Mouse (Mus musculus) cerebellum, postnatal 25 days (tissue): ENCODE results near the gene Neurod4.
A peak's percentile ranks its signal among the peaks of the same experiment; 100 is the strongest.
"Not testable (repeated sequence)": the region's sequence is repeated elsewhere in the genome, so short reads cannot be mapped to it uniquely, and the experiment has no call there.

ENCODE experiments used
- DNase-seq, 2 experiments: peaks; one replicate each; pipeline ENCODE4 v3.0.0; 2021; ENCODE audit warnings: mixed read lengths in 2 of 2

The Neurod4 gene

DNA sequence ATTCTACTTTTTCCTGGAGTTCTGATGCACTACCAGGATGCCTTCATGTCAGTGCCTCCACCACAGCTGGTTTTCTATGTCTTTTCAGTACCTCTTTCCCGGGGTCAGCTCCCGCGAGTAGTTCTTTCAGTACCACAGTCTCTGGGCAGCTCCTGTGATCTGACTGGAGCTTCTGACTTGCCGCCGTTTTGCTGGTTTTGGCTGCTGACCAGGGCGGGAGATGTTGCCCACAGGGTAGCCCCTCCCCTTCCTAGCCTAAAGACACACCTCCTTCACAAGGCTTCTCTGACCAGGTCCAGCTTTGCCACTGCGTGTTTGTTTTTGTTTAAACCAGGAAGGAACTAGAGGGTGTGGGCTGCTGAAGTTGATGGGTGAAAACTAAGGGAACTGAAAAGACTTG lies at the start of gene Neurod4:
Gene Neurod4, minus strand, starts transcription at position 175 of the 400 bp plus-strand sequence.
- peak; percentile 14 to 29 for DNase-seq

DNA sequence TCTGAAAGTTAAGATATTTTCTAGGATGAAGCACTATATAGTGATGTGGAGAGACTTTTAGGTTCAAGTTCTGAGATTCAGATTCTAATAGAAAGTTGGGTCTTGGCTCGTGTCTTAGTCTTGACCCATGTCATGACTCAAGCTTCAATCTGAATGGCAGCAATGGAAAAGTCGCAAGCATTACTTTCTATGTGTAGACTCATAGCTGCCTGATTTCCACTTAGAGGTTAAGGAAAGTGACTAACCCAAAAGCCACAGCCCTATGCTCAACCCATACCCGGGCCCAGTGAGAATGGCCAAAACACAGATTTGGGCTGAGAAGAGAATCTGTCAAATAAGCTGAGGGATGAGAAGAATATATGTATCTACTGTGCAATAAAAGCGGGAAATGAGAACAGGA lies 44.2 kb upstream of the Neurod4 start:
- no peak for DNase-seq

DNA sequence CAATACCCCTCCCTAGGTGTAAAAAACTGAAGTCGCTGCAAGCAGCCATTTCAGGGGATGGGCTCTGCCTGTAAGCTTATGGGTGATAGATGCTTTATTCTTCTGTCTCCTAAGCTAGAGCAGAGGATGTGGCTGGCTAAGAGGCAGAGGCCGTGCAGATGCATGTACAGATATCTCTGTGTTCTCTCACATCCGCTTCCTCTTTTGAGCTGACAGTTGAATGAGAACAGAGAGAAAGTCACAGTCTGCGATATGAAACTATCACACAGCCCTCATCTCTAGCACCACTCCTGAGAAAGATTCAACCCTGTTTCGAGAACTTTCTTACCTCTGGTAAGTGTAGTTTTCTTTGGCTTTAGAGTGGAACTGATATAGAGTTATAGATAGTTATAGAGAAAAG lies 42.6 kb upstream of the Neurod4 start, which contains the start of gene Tespa1:
Gene Tespa1, plus strand, starts transcription at position 234 of the 400 bp plus-strand sequence.
- no peak for DNase-seq

DNA sequence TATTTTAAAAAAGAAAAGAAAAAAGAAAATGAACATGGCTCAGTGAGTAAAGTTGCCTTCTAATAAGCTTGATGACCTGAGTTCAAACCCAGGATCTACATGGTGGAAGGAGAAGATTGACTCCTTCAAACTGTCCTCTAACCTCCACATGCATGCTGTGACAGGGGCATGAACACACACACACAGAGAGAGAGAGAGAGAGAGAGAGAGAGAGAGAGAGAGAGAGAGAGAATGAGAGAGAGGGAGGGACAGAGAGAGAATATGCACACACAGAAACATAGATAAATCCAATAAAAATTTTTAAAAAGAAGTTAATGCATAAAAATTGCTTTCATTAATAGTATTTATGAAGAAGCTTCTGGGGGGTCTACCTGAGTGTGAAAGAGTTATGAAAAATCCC lies 42.0 kb upstream of the Neurod4 start:
- DNase-seq = no peak

DNA sequence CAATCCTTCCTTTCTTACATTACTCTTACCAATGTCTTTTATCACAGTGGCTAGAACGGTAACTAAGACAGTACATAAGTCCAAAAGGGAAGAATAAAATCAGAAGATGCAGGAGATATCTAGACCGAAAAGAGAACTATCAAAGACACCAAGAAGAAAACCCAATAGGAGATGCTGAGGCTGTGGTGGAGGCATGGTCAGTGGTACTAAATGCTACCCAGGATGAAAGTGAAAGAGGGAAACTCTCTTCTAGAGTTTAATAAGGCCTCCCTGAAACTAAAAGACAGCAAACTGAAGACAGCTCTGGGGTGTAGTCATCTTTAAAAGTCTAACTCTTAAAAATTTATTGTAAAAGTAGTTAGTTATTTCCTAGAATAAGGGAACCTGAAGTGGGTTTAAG lies 40.7 kb upstream of the Neurod4 start:
- DNase-seq = no peak

DNA sequence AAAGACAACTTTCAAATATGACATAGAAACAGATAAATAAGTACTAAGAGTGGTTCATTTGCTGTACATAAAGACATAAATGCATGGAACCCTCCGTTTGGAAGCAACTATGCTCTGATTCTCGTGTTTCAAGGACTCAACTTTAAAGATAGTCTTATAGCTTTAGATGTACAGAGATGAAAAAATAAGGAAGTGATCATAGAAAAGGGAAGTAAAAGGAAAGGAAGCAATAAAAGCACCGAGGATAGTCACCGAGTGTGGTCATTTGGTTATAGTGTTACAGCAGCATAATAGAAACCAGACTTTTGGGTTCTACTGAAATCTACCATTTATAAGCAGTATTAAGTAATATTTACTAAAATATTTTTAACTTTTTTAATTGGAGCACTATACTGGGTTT lies 38.7 kb upstream of the Neurod4 start:
- no peak for DNase-seq

DNA sequence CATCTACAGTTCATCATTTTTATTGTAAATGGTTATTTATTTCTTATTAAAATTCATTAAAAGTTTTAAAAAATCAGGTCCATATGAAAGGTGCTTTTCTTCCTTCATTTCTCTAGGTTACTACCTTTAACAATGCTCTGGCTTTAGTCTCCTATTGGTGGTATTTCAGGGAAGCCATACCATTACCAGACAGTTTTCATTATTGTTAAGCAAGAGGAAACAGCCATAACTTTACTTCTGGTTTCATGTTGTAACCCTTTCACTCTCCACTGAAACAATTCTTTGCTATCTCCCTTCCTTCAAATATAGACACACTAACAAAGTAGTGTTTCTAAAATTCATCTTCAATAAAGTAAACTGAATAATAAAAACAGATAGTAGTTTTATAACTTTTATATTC lies 35.8 kb upstream of the Neurod4 start:
- DNase-seq = no peak

DNA sequence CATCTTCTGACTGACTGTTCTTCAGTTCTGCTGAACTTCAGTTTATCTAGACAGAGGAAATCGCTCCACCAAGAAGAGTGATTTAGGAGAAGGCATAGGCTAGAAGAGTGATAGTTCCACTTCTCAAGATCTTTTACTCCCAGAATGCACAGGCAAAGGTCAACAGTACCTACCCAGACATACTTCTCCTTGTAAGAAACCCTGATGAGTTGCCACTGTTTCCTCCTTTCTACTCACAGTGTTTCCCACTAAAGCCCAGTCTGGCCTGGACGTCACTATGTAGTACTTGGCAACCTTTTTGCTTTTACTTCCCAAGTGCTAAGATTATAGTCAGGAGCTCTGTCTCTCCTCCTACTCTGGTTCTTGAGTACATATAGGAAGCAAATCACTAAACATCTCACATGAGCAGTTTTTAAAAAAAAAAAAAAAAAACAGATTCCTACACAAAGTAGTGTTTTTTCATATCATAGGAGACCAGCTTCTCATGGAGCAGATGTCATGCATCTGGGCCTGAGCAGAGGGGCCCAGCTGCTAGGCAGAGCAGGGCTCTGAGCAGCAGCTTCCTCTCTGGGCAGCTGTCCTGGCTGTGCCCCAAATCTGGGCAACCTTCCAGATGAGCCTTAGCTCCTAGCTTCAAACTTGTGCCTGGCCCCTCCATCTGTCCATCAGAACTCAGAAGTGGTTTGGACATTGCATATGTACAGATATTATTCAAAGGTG lies 34.2 kb upstream of the Neurod4 start:
- peak in 1 of 2 experiments; percentile 11 for DNase-seq

DNA sequence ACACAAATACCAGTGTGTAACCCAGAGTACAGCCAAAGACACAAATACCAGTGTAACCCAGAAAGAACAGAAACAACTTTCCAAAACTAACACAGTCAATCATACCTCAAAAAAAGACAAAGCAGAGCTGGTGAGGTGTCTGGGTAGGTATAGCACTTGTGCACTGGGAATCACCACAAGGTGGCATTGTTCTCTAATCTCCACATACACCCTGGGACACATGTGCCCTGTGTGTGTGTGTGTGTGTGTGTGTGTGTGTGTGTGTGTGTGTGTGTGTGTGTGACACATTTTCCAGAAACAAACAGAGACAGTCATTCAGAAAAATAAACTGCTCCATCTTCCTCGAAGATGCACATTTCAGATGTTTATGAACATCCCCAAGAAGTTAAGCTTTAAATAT lies 33.5 kb upstream of the Neurod4 start:
- DNase-seq = no peak

DNA sequence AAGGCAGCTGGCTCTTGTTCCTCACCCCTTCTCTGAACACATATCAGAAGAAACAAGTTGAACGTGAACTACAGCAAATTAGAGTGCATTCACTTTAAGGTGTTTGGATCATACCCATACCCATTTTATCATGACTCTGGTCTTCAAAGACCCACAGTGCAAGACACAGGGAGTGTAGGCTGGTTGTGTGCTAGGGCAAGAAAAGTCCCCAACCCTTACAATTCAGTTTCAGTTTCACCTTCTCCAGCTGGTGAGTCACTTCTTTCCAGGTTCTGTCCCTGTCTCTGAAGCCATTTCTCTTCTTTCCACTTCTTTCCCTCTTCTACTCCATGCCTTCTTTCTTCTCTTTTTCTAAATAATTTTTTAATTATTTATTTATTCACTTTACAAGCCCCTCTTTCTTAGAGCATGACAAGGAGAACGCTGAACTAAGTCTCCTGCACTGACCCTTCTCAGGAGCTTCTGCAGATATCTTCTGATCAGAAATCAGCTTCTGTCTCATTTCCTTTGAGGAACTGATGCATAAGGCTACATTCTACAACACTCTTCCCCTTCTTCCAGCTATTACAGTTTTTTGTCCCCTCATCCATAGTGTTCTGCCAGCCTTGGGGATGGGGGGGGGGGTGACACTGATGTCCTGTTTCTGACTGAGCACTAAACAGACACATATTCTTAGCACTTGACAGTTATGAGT lies 31.6 kb upstream of the Neurod4 start:
- no peak for DNase-seq

DNA sequence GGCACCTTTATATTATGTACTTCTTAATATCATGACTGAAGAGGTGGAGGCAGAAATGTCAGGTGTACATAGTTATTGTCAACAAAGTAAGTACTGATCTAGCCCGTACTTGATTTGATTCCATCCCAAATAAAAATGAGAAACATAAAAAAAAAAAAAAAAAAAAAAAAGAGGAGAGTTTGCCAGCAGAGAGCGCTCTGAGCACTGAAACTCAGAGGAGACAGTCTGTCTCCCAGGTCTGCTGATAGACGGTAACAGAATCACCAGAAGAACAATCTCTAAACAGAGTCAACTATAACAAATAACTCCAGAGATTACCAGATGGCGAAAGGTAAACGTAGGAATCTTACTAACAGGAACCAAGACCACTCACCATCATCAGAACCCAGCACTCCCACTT lies 24.1 kb upstream of the Neurod4 start:
- not testable (repeated sequence) for DNase-seq

DNA sequence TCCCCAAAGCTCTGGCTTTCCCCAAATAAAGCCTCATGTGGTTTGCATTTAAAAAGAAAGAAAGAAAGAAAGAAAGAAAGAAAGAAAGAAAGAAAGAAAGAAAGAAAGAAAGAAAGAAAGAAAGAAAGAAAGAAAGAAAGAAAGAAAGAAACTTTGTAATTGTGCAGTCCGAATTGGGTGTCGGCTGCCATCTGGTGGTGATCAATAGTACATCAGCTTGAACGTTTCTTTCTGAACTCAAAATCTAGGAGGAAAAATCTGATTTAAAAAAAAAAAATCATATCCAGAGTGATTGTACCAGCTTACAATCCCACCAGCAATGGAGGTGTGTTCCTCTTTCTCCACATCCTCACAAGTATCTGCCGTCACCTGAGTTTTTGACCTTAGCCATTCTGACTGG lies 18.7 kb upstream of the Neurod4 start:
- peak; percentile 12 to 49 for DNase-seq

DNA sequence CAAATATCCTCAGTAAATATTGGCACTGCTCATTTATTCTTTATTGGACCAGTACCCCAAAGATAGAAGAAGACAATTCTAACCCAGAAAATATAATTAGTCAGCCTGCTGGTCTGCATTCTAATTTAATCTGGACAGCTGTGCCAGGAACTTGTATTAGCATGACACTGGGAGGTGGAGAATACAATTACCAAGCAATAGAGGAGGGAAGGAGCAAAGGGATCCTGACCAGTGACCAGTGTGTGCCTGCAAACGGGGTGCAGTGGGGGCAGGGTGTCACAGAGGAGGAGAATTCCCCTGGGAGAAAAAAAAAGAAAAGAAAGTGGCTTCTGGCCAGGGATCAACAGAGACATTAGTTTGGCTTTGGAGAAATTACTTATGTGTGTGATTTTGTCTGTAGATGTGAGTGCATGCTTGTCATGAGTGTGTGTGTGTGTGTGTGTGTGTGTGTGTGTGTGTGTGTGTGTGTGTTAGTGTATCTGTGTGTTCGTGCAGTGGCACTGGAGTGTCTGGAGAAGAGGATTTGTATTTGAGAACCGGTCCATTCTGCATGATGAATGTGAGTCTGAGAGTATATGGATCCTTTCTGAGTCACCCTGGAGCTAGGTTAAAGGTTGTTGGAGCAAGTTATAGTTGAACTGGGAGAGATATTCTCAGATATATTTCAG lies 13.8 kb upstream of the Neurod4 start:
- no peak for DNase-seq

DNA sequence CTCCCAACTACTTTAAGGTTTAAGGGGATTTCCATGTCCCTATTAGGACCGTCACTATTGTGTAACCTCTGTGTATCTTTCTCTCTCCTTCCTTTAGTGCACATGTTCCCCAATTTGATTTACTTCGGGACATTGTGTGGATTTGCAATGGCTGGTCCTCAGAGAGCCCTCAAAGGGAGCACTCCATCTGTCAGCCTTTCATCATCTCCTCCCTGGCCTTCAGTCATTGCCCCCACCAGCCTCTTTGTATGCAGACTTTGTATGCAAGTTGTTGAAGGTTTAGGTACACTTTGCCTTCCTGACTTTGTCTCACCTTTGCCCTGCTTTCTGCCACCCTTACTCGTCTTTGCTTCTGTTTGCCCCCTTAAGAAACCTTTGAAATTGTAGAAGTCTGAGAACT lies 8.0 kb upstream of the Neurod4 start:
- DNase-seq = no peak

DNA sequence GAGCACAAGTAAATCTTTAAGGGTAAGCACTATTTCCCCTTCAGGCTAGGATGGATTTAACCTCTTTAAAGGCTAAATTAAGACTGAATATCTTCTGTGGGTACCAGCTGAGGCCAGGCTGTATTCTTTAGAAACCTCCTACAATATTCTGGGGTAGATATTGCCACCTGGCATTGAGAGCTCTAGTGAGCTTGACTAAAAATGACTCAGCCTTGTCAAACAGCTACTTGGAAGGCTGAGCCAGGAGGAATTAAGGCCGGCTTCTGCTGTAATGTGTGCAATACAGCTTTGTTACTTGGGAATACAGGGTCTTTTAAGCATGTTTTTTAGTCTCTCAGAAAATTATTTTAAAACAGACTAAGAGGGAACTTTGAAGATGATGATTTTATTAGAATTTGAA lies 7.2 kb upstream of the Neurod4 start:
- no peak for DNase-seq

DNA sequence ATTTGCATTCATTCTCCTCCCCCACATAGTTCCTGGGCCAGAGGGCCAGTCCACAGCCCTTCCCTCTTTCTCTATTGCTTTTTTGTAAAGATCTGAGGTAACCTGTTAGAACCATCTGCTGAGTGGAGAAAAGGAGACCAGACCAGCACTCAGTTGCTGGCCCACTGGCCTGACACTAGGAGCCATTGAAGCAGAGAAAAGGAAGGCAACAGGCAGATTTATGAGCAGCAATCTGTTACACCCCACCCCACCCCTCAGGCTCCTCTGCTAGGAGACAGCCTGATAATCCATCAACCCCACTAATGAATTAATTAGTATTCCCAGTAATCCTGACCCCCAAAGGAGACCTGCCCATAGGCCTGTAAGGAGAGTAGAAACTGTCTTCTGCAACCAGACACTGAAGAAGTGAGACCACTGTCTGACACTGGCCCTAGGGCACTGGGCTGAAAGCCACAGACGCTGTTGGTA lies 2.0 kb upstream of the Neurod4 start:
- DNase-seq = no peak

DNA sequence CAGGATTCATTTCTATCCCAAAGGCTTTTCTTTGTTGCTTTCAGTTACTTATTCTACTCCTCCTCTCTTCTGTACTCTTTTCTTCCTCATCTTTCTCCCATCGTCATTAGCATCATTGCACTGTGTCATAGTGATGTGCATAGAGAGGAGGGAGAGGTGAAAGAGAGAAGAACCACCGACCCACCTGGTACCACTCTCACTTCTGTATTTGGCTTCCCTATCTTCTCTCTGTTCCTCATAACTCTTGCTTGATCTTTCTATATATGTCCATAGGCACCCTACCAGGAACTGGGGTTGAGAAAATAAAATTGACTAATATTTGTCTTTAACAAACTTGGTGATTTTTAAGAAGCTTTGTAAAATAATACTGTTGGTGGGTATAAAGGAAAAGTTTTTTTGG lies 3.5 kb downstream of the Neurod4 start:
- DNase-seq = no peak

DNA sequence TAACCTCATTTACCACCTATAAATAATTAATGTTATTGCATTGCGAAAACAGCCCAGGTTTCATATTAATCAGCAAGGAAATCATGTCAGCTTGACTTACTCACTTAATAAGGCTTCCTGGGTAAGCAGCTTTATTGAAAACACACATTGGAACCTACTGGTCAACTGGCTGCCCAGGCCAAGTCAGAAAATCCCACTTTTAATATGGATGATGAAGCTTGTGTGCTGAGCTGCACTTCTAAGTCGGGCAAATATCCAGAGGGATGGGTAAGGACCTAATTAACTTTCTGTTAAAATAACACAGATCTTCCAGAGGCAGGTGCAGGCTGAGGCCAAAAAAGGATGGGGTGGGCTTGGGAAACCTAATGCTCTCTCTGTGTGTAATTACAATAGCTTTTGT lies 4.3 kb downstream of the Neurod4 start:
- no peak for DNase-seq

DNA sequence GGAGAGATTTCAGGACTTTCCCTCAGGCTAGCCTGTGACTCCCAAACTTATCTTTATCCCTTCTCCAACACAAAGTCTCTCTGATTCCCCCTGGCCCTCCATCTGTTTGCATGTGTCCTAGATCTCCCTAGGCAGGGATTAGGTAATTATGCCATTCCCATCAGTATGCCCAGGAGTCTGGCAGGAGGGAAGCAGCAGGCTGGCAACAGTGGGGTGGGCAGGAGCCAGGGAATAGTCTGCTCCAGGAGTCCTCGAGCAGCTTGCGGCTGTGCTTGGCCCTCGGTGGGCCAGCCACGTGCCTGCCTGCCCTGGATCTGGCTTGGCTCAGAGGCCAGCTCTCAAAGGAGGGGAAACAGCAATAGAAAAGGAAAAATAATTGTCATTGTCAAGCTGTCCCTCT lies 16.8 kb downstream of the Neurod4 start:
- DNase-seq = peak; percentile 81 to 83

DNA sequence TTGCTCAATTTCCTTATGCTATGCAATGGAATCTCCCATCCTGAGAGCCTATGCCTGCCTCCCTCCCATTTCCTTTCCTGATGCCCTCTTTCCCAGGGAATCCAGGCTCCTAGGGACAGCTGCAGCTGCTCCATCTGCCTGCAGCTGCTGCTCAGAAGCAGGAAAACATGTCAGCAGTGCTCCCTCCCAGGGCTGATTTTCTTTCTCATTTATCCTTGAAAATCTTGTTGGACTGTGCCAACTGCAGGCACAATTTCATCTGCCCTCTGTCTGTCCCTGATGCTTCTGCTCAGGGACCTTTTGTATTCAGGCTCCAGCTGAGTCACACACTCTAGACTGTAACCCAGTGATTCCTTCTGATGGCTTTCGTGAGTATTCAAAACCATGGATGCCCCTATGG lies 20.6 kb downstream of the Neurod4 start:
- no peak for DNase-seq

DNA sequence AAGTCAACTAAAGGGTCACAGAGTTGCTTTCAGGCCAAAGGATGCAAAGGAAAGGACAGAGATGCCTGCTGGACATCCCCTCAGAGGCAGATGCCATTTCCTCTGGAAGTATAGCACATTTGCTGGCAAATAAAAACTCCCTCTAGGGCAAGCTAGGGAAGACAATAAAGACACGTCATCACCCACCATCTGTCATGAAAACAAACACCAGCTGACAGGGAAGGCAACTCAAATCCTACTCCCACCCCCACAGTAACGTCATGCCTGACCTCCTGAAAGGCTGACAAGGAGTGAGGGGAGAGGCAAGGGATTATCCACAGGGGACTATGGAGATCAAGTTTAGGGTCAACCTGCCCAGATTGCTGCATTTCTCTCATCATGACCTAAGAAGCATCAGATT lies 35.8 kb downstream of the Neurod4 start:
- peak; percentile 14 to 35 for DNase-seq

DNA sequence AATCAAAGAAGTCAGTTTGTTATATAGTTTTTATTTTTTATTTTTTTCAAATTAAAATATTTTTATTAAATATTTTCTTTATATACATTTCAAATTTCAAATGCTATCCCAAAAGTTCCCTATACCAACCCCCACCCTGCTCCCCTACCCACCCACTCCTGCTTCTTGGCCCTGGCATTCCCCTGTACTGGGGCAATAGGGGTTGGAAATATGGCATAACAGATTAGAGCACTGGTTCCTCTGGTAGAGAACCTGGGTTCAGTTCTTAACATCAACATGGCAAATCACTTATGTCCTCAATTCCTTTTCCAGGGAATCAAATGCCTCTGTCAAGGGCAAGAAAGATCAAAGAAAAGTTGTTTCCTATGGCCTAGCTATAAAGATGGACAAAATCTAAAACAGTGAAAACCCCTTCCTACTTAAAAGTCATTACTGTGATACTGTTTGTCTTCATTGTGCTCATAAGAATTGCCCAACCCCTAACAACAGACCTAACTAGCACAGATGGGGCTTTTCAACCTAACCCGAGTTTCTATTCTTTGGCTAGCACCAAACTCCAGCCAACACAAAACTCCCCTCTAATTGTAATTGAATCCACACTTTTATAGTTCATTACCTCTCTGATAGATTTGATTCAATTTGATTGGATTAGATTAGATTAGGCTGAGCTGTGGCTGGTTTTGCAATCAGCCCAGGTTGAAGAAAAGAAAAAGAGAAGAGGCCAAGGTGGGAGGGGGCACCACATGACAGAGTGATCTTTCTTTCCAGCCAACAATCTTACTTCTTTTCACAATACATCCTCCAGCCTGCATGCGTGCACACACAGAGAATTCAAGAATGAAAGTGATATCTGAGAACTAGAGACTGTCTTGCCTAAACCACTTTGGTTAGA lies 41.5 kb downstream of the Neurod4 start:
- DNase-seq = no peak

DNA sequence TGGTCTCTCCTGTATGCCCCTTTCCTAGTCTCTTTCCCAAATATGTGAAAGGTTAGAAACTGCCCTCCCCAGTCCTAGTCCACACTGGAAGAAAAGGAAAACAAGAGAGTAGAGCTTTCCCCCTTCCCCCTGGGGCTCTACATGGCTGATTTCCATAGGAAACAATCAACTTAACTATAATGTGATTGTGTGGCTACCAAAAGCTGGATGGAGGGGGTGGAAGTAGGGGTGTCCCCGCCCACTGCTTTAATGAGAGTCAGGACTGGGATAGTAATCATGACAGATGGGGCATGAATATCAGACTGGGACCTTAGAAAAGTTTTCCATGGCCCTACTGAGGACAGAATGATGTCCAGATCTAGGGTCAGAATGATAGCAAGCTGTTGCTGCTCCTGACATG lies 45.5 kb downstream of the Neurod4 start:
- DNase-seq = no peak
